ENCODE assay signal across 8 mouse cellular contexts in genomic region chr15:36715745-36716685, GRCm38 (mm10).
A peak's percentile ranks its signal among the peaks of the same experiment; 100 is the strongest.
DNase-seq lines count a peak whose midpoint lies in the region; ATAC-seq and TF ChIP-seq lines count a peak whose summit lies in the region.

No protein-coding gene starts in this region.

- no peaks in the 10 kb centered on the region for H3K9me3 ChIP-seq in hindbrain, embryonic 16.5 days (ENCODE audit: control insufficient read depth, low read length)

- no peak; the same call in none of the 2 replicates for TF ChIP-seq CTCF in gastrocnemius, adult 2 months (IDR thresholded peaks at IDR 0.05)

- WGBS in hindbrain, embryonic 16.5 days, result 21% methylated on average over 26 of the region's 26 CpGs

- peak overlapping the region; percentile 94 for H3K27ac ChIP-seq in gastrocnemius, adult 2 months
- peak overlapping the region; percentile 72 for H3K27ac ChIP-seq in hindbrain, embryonic 16.5 days (ENCODE audit: low read depth, low read length)

- H3K9ac ChIP-seq in hindbrain, embryonic 16.5 days (ENCODE audit: low read depth, low read length), result peak overlapping the region; percentile 50

- ATAC-seq in hindbrain, embryonic 16.5 days, result peak; percentile 85

- peaks cover 6% of the 10 kb centered on the region for H3K4me1 ChIP-seq in hindbrain, embryonic 16.5 days (ENCODE audit: control insufficient read depth, insufficient read depth, low read depth, low read length)

- peak overlapping the region; percentile 65 for H3K4me3 ChIP-seq in gastrocnemius, adult 2 months
- H3K4me3 ChIP-seq in hindbrain, embryonic 16.5 days (ENCODE audit: low read length), result peak overlapping the region; percentile 28

- peak overlapping the region; percentile 54 for H3K4me2 ChIP-seq in hindbrain, embryonic 16.5 days (ENCODE audit: low read length)

- H3K27me3 ChIP-seq in hindbrain, embryonic 16.5 days (replicated peaks; ENCODE audit: control insufficient read depth, insufficient read depth, low read length), result no peaks in the 10 kb centered on the region

- H3K36me3 ChIP-seq in hindbrain, embryonic 16.5 days (ENCODE audit: control insufficient read depth, insufficient read depth, low read length), result no peaks in the 10 kb centered on the region

- intact Hi-C loops in gastrocnemius, adult 2 months (cut with DNase I), result loop anchor here (2.0 to 5.0 kb wide), 4 partner anchors 65 to 386 kb away; partner anchors contain the start of gene Zfp706

- DNase-seq in ZHBTc4 (ENCODE audit: low read depth, low spot score), result peak; percentile 66
- DNase-seq in cerebellum, postnatal 36 days, result peak; percentile 76 to 89
- peak; percentile 74 for DNase-seq in gastrocnemius, adult 2 months
- DNase-seq in layer of hippocampus, postnatal 36 days, result peak; percentile 72 to 73
- DNase-seq in lung, postnatal 14 days, result peak; percentile 76
- DNase-seq in ovary, postnatal 36 days (ENCODE audit: low spot score), result peak; percentile 49
- DNase-seq in thymus, postnatal 25 days, result peak; percentile 69

Comparison
In these comparisons a context has a peak if more than half of its experiments do, and no peak if none do; other contexts are left out.
1. Peak in every context shown above with its lines: DNase-seq, ATAC-seq, H3K4me3 ChIP-seq and H3K27ac ChIP-seq.